Mouse (Mus musculus) E14TG2a.4 (cell line): ENCODE results near the gene Ercc6l2.

Experiments
- CTCF ChIP-seq: conservative IDR thresholded peaks from 2 replicates; pipeline ENCODE4 v1.5.1; 2014; ENCODE audit warnings: low read length
- NANOG ChIP-seq: IDR thresholded peaks from 2 replicates; pipeline ENCODE4 v1.6.1; 2014; ENCODE audit warnings: borderline replicate concordance, low read length, mixed read lengths
- POU5F1 ChIP-seq: IDR thresholded peaks from 2 replicates; pipeline ENCODE4 v1.6.1; 2014; ENCODE audit warnings: low read length, borderline replicate concordance

DNA sequence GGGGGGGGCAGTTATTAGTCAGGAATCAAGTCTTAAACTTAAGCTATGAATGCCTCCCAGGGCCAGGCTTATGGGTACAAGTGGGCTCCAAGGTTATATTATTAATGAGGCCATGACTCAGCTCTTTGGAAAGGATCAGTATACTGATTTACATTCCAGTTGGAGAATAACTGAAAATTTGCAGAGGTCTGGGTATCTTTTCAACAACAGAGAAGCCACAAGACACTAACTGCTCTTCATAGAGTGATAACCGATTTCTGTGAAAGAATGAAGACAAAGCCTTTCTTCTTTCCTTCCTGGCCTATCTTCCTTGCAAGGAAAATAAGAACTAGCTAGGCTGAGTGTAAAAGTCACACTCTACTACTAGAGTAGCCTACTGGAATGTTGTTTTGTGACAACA lies 100.6 kb downstream of the Ercc6l2 start:
- TF ChIP-seq CTCF (no peak), POU5F1 (no peak), NANOG (no peak)
